Mouse (Mus musculus) olfactory bulb, adult 2 months (tissue): ENCODE measurements around the gene Tgif2. TPM values are rescaled to one million over a fixed set of nuclear protein-coding genes. Genes with fewer than 3 reads are reported as not detected.

ENCODE experiments used
- H3K27ac ChIP-seq: fragments of 200-500 bp; 2 replicates; pipeline ENCODE4 v1.5.1; 2012; ENCODE audit warnings: low read depth, low read length; ENCODE audit not compliant: insufficient read depth
- H3K4me1 ChIP-seq: fragments of 200-500 bp; 2 replicates; pipeline ENCODE4 v1.6.1; 2012; ENCODE audit warnings: low read length; ENCODE audit not compliant: control insufficient read depth, insufficient read depth
- H3K4me3 ChIP-seq: fragments of 200-500 bp; 2 replicates; pipeline ENCODE4 v1.5.1; 2012; ENCODE audit warnings: mild to moderate bottlenecking, low read depth, low read length, moderate library complexity; ENCODE audit not compliant: insufficient read depth
- CTCF ChIP-seq: fragments of 200-500 bp; IDR thresholded peaks from 2 replicates; pipeline ENCODE4 v1.5.1; 2012; ENCODE audit warnings: low read depth, mild to moderate bottlenecking, low read length, moderate library complexity; ENCODE audit not compliant: insufficient read depth
- POLR2A ChIP-seq: fragments of 200-500 bp; IDR thresholded peaks from 2 replicates; pipeline ENCODE4 v1.6.1; 2012; ENCODE audit warnings: mild to moderate bottlenecking, low read depth, low read length, moderate library complexity; ENCODE audit not compliant: insufficient read depth
- WGBS: fragments of 180-500 bp; shearing (Covaris S2); methylation state at CpG from one replicate; pipeline ENCODE4 v1.1.7; 2018; 5-methylcytosine and 5-hydroxymethylcytosine counted together
- polyA plus RNA-seq: library from polyadenylated mRNA; stranded (reverse); fragments of >200 nt; gene quantifications from 2 replicates; pipeline ENCODE4 v1.2.4, GENCODE M21; 2012; ENCODE audit warnings: low replicate concordance; ENCODE audit not compliant: missing spikeins, insufficient read depth, insufficient read length

Gene Tgif2
- polyA plus RNA-seq, 1 experiment: not detected

GRCm38 (mm10) chr2:156856311-156856710, 16.5 kb downstream of the Tgif2 start:
- Histone ChIP-seq H3K27ac (no peak overlapping the region), H3K4me1 (no peaks in the 10 kb centered on the region), H3K4me3 (no peak overlapping the region)
- no peak for TF ChIP-seq POLR2A
- no peak for TF ChIP-seq CTCF
- 96% methylated on average over 1 of the region's 1 CpGs for WGBS

- WGBS: 67% methylated on average over 3 of the region's 3 CpGs
- no peak for TF ChIP-seq CTCF
- Histone ChIP-seq H3K27ac (no peak overlapping the region), H3K4me3 (no peak overlapping the region), H3K4me1 (no peaks in the 10 kb centered on the region)
Measured at GRCm38 (mm10) chr2:156857385-156857791, 17.6 kb downstream of the Tgif2 start.

DNA sequence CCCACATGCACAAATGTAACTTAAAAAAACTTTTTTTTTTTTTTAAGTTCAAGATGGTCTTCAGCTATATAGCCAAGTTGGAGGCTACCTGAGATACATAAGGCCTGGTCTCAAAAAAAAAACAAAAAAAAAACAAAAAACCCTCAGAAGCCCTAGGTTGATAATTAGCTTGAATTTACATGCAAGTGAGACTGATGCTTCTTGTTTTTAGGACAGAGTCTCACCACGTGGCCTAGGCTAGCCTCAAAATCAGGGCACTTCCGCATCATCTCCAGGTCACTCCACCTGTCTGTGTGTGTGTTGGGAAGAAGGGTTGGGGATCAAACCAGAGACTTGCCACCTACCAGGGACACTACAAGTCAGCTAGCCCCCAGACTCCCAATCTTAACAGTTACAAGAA, 18.0 kb downstream of the Tgif2 start, which contains the start of gene 4930518I15Rik:
Gene 4930518I15Rik (minus strand): TSS at position 112 of the 400 bp plus-strand sequence.
- Histone ChIP-seq H3K4me1 (no peaks in the 10 kb centered on the region), H3K27ac (no peak within 1 kb of the TSS), H3K4me3 (no peak within 1 kb of the TSS)
- 90% methylated on average over 2 of the region's 2 CpGs for WGBS
- TF ChIP-seq CTCF (no peak), POLR2A (no peak)

DNA sequence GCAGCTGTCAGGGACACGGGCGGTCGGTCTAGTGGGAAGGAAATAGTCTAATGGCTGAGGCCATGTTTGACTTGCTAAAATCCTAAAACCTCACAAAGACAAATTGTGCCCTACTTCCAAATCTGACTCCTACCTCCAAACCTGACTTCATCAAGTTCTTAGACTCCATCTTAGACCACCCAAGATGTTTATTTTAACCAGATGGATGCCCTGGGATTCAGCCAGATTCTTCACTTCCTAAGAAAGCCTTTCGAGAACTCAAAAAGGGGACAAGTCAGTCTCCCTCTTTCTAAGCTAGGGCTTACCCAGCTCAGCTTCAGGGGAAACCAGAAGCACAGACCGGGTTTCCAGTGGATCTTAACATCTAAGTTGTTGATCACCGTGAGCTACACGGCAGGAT, 18.9 kb downstream of the Tgif2 start:
- Histone ChIP-seq H3K27ac (no peak overlapping the region), H3K4me1 (no peaks in the 10 kb centered on the region), H3K4me3 (no peak overlapping the region)
- TF ChIP-seq CTCF (no peak), POLR2A (no peak)
- 77% methylated on average over 7 of the region's 7 CpGs for WGBS

DNA sequence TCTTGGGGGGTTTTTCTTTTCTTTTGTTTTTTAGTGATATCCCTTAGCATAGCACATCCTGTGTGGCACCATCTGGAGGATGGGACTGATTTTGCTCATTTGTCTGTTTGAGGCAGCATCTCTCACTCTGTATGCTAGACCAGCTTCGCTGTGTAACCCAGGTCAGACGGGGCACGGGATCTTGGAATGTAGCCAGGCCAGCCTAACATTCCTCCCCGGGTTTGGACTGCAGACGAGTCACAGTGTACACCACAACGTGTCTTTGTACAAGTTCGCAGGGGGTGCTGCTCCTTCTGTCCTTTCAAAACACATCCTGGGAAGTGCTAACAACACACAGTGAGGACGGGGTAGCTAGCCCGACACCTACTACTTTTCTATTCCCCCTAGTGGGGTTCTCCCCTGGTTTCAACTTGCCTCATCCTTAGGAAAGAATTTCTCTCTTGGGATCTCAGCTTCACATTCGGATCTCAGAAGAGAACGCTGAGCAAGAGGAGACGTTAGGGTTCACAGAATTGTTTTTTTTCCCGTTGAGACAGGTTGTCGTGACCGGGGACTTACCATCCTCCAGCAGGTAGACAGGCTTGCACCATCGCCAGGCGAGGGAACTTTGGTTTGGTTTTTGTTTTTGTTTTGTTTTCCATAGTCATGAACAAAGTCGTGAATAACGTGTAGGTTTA, 22.4 kb downstream of the Tgif2 start:
- Histone ChIP-seq H3K4me3 (peak overlapping the region; percentile 63), H3K27ac (peak overlapping the region; percentile 7; the same call in 1 of the 2 replicates), H3K4me1 (peaks cover 2% of the 10 kb centered on the region; the same call in 1 of the 2 replicates)
- WGBS: under 1% methylated on average over 19 of the region's 19 CpGs
- TF ChIP-seq POLR2A: no peak
- no peak for TF ChIP-seq CTCF

GRCm38 (mm10) chr2:156862772-156863486, 23.1 kb downstream of the Tgif2 start, which contains the start of gene Rab5if:
TSS of gene Rab5if (plus strand) at chr2:156863128.
- peak within 1 kb of the TSS; percentile 67; the same call in 1 of the 2 replicates for H3K27ac ChIP-seq
- H3K4me3 ChIP-seq: peak within 1 kb of the TSS; percentile 98
- WGBS: under 1% methylated on average over 98 of the region's 98 CpGs
- H3K4me1 ChIP-seq: peaks cover 2% of the 10 kb centered on the region; the same call in 1 of the 2 replicates
- TF ChIP-seq POLR2A (peak; percentile 93; the same call in 1 of the 2 replicates), CTCF (no peak)

DNA sequence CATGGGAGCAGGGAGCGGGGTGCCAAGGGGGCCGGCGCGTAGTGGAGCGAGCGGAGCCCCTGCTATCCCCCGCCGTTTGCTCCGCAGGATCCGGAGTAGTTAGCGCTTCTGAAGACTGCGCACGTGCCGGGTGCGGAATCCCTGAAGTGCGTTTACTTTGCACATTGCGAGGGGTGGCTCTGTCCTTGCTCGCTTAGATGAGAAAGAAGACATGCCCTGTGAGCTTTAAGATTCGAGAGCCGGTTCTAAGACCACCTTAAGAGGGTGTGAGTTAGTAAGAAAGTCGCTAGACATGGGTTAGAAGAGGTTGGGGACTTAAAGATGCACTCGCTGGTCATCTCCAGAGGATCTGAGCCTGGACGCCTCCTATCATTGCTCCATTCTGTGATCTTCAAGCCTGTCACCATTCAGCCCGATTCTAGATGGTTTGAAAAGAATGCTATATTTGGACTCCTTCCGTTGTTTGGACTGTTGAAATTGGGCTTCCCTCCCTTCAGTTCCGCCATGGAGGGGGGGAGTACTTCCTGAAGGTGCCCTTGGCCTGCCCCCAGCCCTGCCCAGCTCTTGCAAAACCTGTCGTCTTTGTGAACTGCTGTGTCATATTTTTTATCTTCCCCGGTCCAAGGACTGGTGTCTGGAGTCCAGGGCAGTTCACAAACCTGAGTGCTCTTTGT, 23.8 kb downstream of the Tgif2 start:
- 2% methylated on average over 28 of the region's 28 CpGs for WGBS
- TF ChIP-seq CTCF (no peak), POLR2A (no peak)
- peaks cover 2% of the 10 kb centered on the region; the same call in 1 of the 2 replicates for H3K4me1 ChIP-seq
- H3K4me3 ChIP-seq: peak overlapping the region; percentile 98
- H3K27ac ChIP-seq: 0 out of 2 replicates have a peak overlapping the region, but pooled peaks have one; percentile 67

DNA sequence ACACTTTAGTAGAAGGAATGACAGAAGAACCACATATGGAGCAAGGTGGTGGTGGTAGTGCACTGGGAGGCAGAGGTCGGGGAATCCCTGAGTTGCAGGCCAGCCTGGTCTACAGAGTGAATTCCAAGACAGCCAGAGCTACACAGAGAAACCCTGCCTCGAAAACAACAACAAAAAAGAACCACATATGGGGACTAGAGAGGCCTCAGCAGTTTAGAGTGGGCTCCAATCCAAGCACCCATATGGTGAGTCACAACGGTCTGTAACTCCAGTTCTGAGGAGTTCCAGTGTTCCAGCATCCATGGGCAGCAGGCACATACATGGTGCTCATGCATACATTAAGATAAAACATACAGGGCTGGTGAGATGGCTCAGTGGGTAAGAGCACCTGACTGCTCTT, 24.7 kb downstream of the Tgif2 start:
- TF ChIP-seq CTCF: no peak
- TF ChIP-seq POLR2A: no peak
- Histone ChIP-seq H3K4me3 (no peak overlapping the region), H3K4me1 (peaks cover 2% of the 10 kb centered on the region; the same call in 1 of the 2 replicates), H3K27ac (no peak overlapping the region)
- 65% methylated on average over 3 of the region's 3 CpGs for WGBS
